Mouse (Mus musculus) adrenal gland, postnatal 36 days (tissue): ENCODE measurements around the gene Rbfox1. TPM values are rescaled to one million over a fixed set of nuclear protein-coding genes. Genes with fewer than 3 reads are reported as not detected.

ENCODE experiments used
- DNase-seq, 2 experiments: peaks; one replicate each; pipeline ENCODE4 v3.0.0; 2021; ENCODE audit warnings: mixed read lengths in 1 of 2
- total RNA-seq, 2 experiments: library from RNA; stranded (reverse); gene quantifications; 2 replicates each; pipeline ENCODE4 v1.2.3; 2021

Gene Rbfox1
- total RNA-seq, 2 experiments from 2014 or later: 1.0 to 1.1 TPM

GRCm38 (mm10) chr16:6232966-6233365 is 347.8 kb downstream of the Rbfox1 start:
- no peak for DNase-seq

GRCm38 (mm10) chr16:6241393-6241792 is 356.2 kb downstream of the Rbfox1 start:
- DNase-seq: no peak

- DNase-seq: no peak
Measured at GRCm38 (mm10) chr16:6242468-6242867, 357.3 kb downstream of the Rbfox1 start.

- DNase-seq: no peak
Measured at GRCm38 (mm10) chr16:6247569-6247968, 362.4 kb downstream of the Rbfox1 start.

- DNase-seq: no peak
Measured at GRCm38 (mm10) chr16:6264557-6264956, 379.4 kb downstream of the Rbfox1 start.

GRCm38 (mm10) chr16:6265610-6266009 is 380.5 kb downstream of the Rbfox1 start:
- no peak for DNase-seq

- no peak for DNase-seq
Measured at GRCm38 (mm10) chr16:6271596-6272370, 386.6 kb downstream of the Rbfox1 start.

- no peak for DNase-seq
Measured at GRCm38 (mm10) chr16:6283496-6283895, 398.3 kb downstream of the Rbfox1 start.

- DNase-seq: no peak
Measured at GRCm38 (mm10) chr16:6284317-6284716, 399.2 kb downstream of the Rbfox1 start.

GRCm38 (mm10) chr16:6287699-6288098 is 402.5 kb downstream of the Rbfox1 start:
- no peak for DNase-seq

GRCm38 (mm10) chr16:6300112-6300511 is 415.0 kb downstream of the Rbfox1 start:
- no peak for DNase-seq

GRCm38 (mm10) chr16:6303082-6303481 is 417.9 kb downstream of the Rbfox1 start:
- DNase-seq: no peak

- DNase-seq: peak in 1 of 2 experiments; percentile 3
Measured at GRCm38 (mm10) chr16:6309940-6310339, 424.8 kb downstream of the Rbfox1 start.

- no peak for DNase-seq
Measured at GRCm38 (mm10) chr16:6310744-6311678, 425.9 kb downstream of the Rbfox1 start.

- DNase-seq: no peak
Measured at GRCm38 (mm10) chr16:6313689-6314088, 428.5 kb downstream of the Rbfox1 start.

GRCm38 (mm10) chr16:6324832-6325231 is 439.7 kb downstream of the Rbfox1 start:
- DNase-seq: no peak

- no peak for DNase-seq
Measured at GRCm38 (mm10) chr16:6331400-6331939, 446.3 kb downstream of the Rbfox1 start.

- DNase-seq: no peak
Measured at GRCm38 (mm10) chr16:6333273-6333672, 448.1 kb downstream of the Rbfox1 start.

GRCm38 (mm10) chr16:6348103-6348502 is 462.9 kb downstream of the Rbfox1 start:
- no peak for DNase-seq

- peak; percentile 3 to 13 for DNase-seq
Measured at GRCm38 (mm10) chr16:6348581-6349241, 463.6 kb downstream of the Rbfox1 start.

GRCm38 (mm10) chr16:6349381-6349780 is 464.2 kb downstream of the Rbfox1 start:
- no peak for DNase-seq

GRCm38 (mm10) chr16:6350256-6350655 is 465.1 kb downstream of the Rbfox1 start:
- DNase-seq: no peak
